Mouse (Mus musculus): ENCODE measurements around the gene Auts2. TPM values are rescaled to one million over a fixed set of nuclear protein-coding genes. Genes with fewer than 3 reads are reported as not detected.

Auts2 gene
- polyA plus RNA-seq, 1 experiment from 2014 or later = 0.23 TPM

DNA sequence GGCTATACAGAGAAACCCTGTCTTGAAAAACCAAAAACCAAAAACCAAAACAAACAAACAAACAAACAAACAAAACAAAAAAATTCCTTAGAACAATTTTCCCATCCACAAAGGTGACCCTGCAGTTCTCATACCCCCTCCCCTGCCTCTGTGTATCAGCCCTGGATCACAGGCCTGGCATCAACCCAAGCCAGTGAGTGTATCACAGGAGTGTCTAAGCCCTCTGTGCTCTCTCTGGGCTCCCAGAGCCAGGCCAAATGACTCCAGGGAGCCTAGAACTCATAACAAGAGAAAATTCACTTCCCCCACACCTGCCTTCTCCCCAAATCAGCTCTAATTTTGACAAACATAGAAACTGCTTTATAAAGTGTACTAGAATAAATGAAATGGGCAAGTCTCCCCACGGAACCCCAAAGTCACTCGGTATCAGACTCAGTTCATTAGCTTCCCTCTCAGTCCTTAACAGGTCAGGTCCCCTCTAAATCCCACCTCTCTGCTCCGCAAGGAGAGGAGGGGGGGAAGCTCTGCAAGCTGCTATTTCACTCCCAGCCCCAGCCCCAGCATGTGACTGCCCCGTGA, 896.0 kb downstream of the Auts2 start:
- H3K27me3 ChIP-seq = no peaks in the 10 kb centered on the region
- POLR2A ChIA-PET = no interaction called here
- in situ Hi-C loops (cut with MboI; ENCODE audit: low pct_unique_long_range_greater_than_20kb) = no loop called here
- CTCF ChIA-PET = no interaction called here
- ATAC-seq = no peak
- no peak for DNase-seq (ENCODE audit: low read depth, low spot score)
- no peak for TF ChIP-seq CTCF (IDR thresholded peaks at IDR 0.05)

DNA sequence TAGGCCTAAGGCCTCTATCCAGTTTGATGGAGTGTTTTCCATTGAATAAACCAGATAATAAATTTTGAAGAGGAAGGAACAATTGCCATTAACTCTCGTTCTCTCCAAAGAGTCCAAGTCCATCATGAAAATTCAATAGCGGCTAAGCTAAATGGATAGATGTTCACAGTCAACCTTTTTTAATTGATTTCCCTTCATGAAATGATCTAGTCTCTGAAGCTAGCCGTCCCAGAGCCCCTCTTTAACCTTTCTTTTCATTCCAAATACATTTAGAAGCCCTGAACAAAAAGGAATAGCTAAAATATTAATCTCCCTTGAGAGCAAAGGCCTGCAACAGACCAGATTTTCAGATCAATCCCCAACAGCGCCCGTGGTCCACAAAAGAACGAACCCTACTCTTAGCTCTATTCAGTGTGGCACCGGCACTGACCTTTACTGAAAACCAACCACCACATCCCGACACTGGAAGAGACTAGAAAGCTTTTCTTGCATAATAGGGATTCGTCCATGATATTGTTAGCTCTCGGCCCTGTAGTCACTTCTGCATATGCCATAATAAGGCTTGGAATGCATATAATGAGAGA, 896.9 kb downstream of the Auts2 start:
- POLR2A ChIA-PET = no interaction called here
- TF ChIP-seq CTCF (IDR thresholded peaks at IDR 0.05) = no peak
- no peak for DNase-seq (ENCODE audit: low read depth, low spot score)
- in situ Hi-C loops (cut with MboI; ENCODE audit: low pct_unique_long_range_greater_than_20kb) = no loop called here
- ATAC-seq = no peak
- no peaks in the 10 kb centered on the region for H3K27me3 ChIP-seq
- CTCF ChIA-PET = no interaction called here

DNA sequence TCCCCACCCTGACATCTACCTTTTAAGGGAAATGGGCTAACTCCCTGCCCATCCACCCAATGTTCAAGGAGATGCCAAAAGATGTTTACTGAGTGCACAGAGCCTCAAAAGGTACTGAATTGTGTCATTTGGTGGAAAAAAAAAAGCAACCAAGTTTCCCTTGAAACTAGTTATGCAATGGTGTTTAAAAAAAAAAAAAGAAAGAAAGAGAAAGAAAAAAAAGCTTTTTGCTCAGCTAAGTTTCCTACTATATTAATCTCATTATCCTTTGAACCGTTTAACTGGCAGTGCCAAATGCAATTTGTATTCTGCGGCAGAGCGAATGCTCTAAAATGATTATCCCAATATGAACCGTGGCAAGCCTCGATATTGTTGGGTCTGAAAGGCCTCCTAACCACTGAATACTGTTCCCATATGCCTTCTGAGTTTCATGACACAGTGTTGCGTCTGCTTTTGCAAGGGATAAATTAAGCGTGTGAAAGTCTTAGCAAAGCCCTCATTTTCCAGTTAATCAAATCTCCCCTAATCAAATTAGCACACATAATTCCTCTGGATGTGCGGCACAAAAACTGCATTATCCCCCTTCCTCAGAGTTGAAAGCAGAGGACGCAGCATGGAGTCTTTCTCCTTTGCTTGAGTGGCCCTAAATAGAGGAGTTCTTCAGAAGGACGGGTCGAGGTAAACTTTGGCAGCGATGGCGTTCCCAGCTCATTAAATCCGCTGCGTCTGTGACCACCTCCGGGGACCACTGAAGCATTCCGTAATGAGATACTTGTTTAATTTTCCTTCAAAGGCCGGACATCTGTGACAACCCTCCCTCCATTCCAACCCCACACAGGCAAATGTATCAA, 897.6 kb downstream of the Auts2 start:
- DNase-seq (ENCODE audit: low read depth, low spot score) (no peak), ATAC-seq (no peak)
- no peaks in the 10 kb centered on the region for H3K27me3 ChIP-seq
- in situ Hi-C loops (cut with MboI; ENCODE audit: low pct_unique_long_range_greater_than_20kb) = no loop called here
- ChIA-PET CTCF (no interaction called here), POLR2A (no interaction called here)
- no peak for TF ChIP-seq CTCF (IDR thresholded peaks at IDR 0.05)

DNA sequence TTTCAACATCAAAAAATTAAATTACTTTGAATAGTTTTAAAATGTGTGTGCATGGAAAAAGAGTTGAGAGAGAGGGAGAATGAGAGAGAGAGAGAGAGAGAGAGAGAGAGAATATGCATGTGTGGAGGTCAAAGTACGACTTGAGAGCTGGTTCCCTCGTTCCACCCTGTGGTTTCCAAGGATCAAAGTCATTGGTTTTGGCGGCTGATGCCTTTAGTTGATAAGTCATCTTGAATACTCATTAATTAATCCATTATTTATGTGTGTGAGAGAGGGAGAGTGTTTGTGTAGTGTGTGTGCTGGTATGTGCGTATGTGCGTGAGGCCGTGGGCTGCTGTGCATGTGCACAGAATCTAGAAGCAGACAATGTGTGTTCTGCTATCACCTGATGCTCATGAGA, 898.8 kb downstream of the Auts2 start:
- ChIA-PET POLR2A (no interaction called here), CTCF (no interaction called here)
- no peak for ATAC-seq
- in situ Hi-C loops (cut with MboI; ENCODE audit: low pct_unique_long_range_greater_than_20kb) = no loop called here
- no peaks in the 10 kb centered on the region for H3K27me3 ChIP-seq
- no peak for TF ChIP-seq CTCF (IDR thresholded peaks at IDR 0.05)
- DNase-seq (ENCODE audit: low read depth, low spot score) = no peak

DNA sequence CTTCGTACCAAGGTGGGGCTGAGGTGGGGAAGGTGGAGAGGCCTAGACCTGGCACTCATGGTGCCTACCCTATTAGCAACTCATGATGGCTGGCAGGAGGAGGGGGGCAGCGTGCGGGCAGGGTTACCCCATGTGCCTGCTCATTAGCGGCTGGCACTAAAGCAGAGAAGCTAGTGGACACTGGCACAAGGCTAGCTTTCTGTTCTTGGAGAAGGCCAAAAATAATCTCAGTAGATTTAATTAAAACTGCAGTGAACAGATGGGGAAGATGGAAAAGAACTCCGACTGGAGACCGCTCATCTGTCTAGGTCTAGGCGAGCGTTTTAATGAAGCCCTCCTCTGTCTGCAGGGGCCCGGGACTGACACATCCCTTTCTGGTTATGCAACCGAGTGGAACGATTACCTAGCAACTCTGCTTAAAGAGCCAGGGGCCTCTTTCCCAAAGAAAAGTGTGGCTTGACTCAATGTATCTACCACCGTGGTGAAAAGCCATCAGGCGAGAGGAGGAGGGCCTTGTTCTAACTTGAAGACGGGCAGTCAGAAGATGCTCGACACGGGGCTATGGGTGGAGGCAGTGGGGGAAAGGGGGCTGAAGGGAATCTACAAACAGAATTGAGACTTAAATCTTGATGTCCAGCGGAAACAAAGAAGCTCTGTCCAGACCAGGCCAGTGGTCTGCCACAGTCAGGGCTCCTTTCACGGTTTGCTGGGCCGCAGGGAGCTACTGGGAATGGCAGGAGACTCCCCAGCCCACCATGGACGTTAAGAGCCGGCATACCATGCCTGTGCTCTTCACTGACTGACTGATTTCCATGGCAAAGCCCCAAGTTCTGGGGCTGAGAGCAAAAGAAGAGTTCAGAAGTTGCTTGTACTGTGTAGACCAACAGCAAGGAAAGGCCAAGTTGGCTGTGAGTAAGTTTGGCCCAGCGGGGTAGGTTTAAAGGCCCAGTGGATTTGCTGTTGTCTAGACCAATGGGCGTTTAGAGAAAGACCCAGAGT, 899.7 kb downstream of the Auts2 start:
- ATAC-seq = no peak
- no peak for TF ChIP-seq CTCF (IDR thresholded peaks at IDR 0.05)
- ChIA-PET POLR2A (no interaction called here), CTCF (interaction anchor here (1.4 kb wide), 1 partner anchor 33 kb away, joined by 3 read pairs; no protein-coding TSS in a partner anchor)
- in situ Hi-C loops (cut with MboI; ENCODE audit: low pct_unique_long_range_greater_than_20kb) = no loop called here
- no peaks in the 10 kb centered on the region for H3K27me3 ChIP-seq
- no peak for DNase-seq (ENCODE audit: low read depth, low spot score)

DNA sequence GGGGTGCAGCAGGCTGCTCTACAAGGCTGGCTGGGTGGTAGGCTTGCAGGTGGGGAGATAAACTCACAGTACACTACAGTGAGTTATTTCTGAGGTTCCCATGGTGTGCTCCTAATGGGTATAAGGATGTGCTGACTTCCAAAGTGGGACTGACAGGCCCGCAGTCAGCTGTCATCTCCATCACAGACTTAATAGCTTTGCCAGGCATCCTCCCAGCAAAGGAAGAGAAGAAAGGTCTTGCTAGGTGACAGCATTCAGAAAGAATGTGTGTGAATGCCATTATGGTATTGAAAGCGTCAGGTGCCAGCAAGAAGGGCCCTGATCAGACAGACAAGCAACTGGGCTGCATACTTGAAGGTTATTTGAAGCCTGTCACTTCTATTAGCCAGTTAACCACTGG, 900.4 kb downstream of the Auts2 start:
- DNase-seq (ENCODE audit: low read depth, low spot score) = no peak
- in situ Hi-C loops (cut with MboI; ENCODE audit: low pct_unique_long_range_greater_than_20kb) = no loop called here
- ChIA-PET CTCF (interaction anchor here (1.4 kb wide), 1 partner anchor 32 kb away, joined by 3 read pairs; no protein-coding TSS in a partner anchor), POLR2A (no interaction called here)
- no peak for ATAC-seq
- H3K27me3 ChIP-seq = no peaks in the 10 kb centered on the region
- TF ChIP-seq CTCF (IDR thresholded peaks at IDR 0.05) = no peak

DNA sequence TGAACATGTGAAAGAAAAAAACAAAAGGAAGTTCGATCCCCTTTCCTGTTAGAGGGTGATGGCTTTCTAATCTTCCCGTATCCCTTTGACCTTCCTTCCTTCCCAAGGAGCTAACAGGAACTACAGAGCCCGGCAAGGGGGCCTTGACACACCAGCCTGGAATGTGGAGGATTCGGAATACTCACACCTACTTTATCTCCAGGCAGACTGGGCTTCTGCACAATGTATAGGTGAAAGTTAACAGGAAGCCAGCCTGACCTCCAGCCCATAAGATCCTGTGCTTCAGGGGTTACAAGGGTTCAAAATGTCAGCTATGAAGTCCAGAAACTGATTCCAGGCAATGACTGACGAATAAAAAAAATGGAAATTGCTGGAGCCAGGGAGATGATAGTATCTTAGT, 906.7 kb downstream of the Auts2 start:
- no peaks in the 10 kb centered on the region for H3K27me3 ChIP-seq
- ATAC-seq = no peak
- CTCF ChIA-PET = interaction anchor here (1.7 kb wide), 1 partner anchor 168 kb away, joined by 3 read pairs; no protein-coding TSS in a partner anchor
- POLR2A ChIA-PET = no interaction called here
- in situ Hi-C loops (cut with MboI; ENCODE audit: low pct_unique_long_range_greater_than_20kb) = no loop called here
- DNase-seq (ENCODE audit: low read depth, low spot score) = no peak
- TF ChIP-seq CTCF (IDR thresholded peaks at IDR 0.05) = no peak

DNA sequence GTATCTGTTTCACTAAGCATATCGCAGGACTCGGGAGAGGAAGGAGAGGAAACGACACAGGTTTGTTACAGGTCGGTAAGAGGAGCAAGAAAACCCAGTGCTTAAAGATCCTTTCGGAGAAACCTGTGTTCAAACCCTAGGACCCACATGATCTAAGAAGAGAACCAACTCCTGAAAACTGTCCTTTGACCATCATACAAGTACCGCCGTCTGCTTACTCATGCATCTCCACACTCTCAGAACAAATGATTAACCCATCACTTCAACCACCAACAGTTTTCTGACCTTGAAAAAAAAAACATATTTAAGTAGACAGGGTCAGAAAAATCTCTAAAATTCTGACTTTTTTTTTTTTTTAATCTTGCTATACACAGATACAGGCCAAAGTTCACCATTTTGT, 908.4 kb downstream of the Auts2 start:
- POLR2A ChIA-PET = no interaction called here
- DNase-seq (ENCODE audit: low read depth, low spot score) (no peak), ATAC-seq (no peak)
- CTCF ChIA-PET = no interaction called here
- in situ Hi-C loops (cut with MboI; ENCODE audit: low pct_unique_long_range_greater_than_20kb) = no loop called here
- no peaks in the 10 kb centered on the region for H3K27me3 ChIP-seq
- no peak for TF ChIP-seq CTCF (IDR thresholded peaks at IDR 0.05)

DNA sequence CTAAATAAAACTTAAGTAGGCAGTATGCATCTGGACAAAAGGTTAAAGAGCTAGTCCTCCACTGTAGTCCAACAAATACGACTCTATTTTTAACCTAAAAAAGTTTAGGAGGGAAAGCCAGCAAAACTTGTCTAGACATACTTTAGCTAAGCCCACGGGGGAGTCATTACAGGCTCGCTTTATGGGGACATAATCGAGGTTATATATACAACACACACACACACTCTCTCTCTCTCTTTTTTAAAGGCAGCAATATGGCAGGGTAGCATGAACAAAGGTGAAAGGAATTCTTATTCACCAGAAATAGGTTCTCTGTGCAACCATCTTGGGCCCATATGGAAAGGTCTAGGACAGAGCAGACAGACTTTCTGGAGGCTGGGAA, 911.2 kb downstream of the Auts2 start:
- ChIA-PET CTCF (no interaction called here), POLR2A (no interaction called here)
- DNase-seq (ENCODE audit: low read depth, low spot score) (no peak), ATAC-seq (no peak)
- TF ChIP-seq CTCF (IDR thresholded peaks at IDR 0.05) = no peak
- no peaks in the 10 kb centered on the region for H3K27me3 ChIP-seq
- in situ Hi-C loops (cut with MboI; ENCODE audit: low pct_unique_long_range_greater_than_20kb) = no loop called here
